Mouse (Mus musculus) hindlimb bud, embryonic 11.5 days (tissue): Measurements from ENCODE around the gene Wbp1l.
A peak's percentile ranks its signal among the peaks of the same experiment; 100 is the strongest.

Source experiments
- DNase-seq: peaks from one replicate; pipeline ENCODE4 v3.0.0-alpha.2; 2012; ENCODE audit warnings: low read depth, low spot score; ENCODE audit errors: extremely low spot score

The Wbp1l gene

GRCm38 (mm10) chr19:46657339-46658020, 58.6 kb downstream of the Wbp1l start:
- DNase-seq, result no peak

- DNase-seq, result no peak
Observed at GRCm38 (mm10) chr19:46658348-46658747, 59.5 kb downstream of the Wbp1l start.

GRCm38 (mm10) chr19:46658851-46659250, 60.0 kb downstream of the Wbp1l start:
- DNase-seq, result no peak

GRCm38 (mm10) chr19:46661511-46661910, 62.6 kb downstream of the Wbp1l start:
- no peak for DNase-seq

GRCm38 (mm10) chr19:46662214-46662613, 63.3 kb downstream of the Wbp1l start:
- DNase-seq, result no peak

GRCm38 (mm10) chr19:46662784-46663183, 63.9 kb downstream of the Wbp1l start:
- no peak for DNase-seq

- no peak for DNase-seq
Observed at GRCm38 (mm10) chr19:46665474-46665873, 66.6 kb downstream of the Wbp1l start.

GRCm38 (mm10) chr19:46667300-46667699, 68.4 kb downstream of the Wbp1l start:
- no peak for DNase-seq

- no peak for DNase-seq
Observed at GRCm38 (mm10) chr19:46668263-46668662, 69.4 kb downstream of the Wbp1l start.

- no peak for DNase-seq
Observed at GRCm38 (mm10) chr19:46669802-46670201, 70.9 kb downstream of the Wbp1l start.

- DNase-seq, result no peak
Observed at GRCm38 (mm10) chr19:46670691-46671090, 71.8 kb downstream of the Wbp1l start.

- DNase-seq, result no peak
Observed at GRCm38 (mm10) chr19:46672766-46673418, 74.0 kb downstream of the Wbp1l start, which contains the start of gene Cyp17a1. Gene Cyp17a1 (minus strand): TSS chr19:46673172.

- DNase-seq, result no peak
Observed at GRCm38 (mm10) chr19:46675641-46676040, 76.8 kb downstream of the Wbp1l start.

GRCm38 (mm10) chr19:46679720-46680383, 81.0 kb downstream of the Wbp1l start:
- DNase-seq, result no peak

- peak; percentile 57 for DNase-seq
Observed at GRCm38 (mm10) chr19:46689460-46690372, 90.8 kb downstream of the Wbp1l start, which contains the start of gene Borcs7. Gene Borcs7 (plus strand): TSS chr19:46689906.

- DNase-seq, result no peak
Observed at GRCm38 (mm10) chr19:46690387-46690786, 91.5 kb downstream of the Wbp1l start.

GRCm38 (mm10) chr19:46691078-46691477, 92.2 kb downstream of the Wbp1l start:
- no peak for DNase-seq

- no peak for DNase-seq
Observed at GRCm38 (mm10) chr19:46693146-46693545, 94.3 kb downstream of the Wbp1l start.

- DNase-seq, result no peak
Observed at GRCm38 (mm10) chr19:46696482-46696881, 97.6 kb downstream of the Wbp1l start.

- DNase-seq, result no peak
Observed at GRCm38 (mm10) chr19:46696943-46697342, 98.1 kb downstream of the Wbp1l start.
